Mouse (Mus musculus) Patski (cell line): ENCODE measurements around the gene Tmem86b. TPM values are rescaled to one million over a fixed set of nuclear protein-coding genes. Genes with fewer than 3 reads are reported as not detected.

Experiments used
- ATAC-seq: fragments of 100-300 bp; one replicate; pipeline ENCODE4 v1.8.0; 2021
- CTCF ChIA-PET: fragments of 350-600 bp; sonication (Branson Sonifier 250); formaldehyde crosslinking; loops from one replicate; lab custom pipeline; 2022; ENCODE audit warnings: inconsistent platforms; lab: Charles Lee
- POLR2A ChIA-PET: fragments of 350-600 bp; sonication (Branson Sonifier 250); formaldehyde crosslinking; loops from one replicate; lab custom pipeline; 2022; ENCODE audit warnings: antibody characterized with exemption, inconsistent platforms; lab: Charles Lee
- DNase-seq: peaks from one replicate; pipeline ENCODE4 v3.0.0-alpha.2; 2011; ENCODE audit warnings: low read depth, low spot score
- H3K27me3 ChIP-seq: fragments of 371-371 bp; one replicate; pipeline ENCODE4 v1.5.1; 2021
- CTCF ChIP-seq: fragments of 100-300 bp; IDR thresholded peaks from one replicate; pipeline ENCODE4 v1.5.1; 2021
- in situ Hi-C: fragments of 300-500 bp; cut with MboI; formaldehyde crosslinking; loops from 3 replicates; pipeline ENCODE4 v1.11.1; 2018; ENCODE audit warnings: low pct_unique_long_range_greater_than_20kb, mixed read lengths
- polyA plus RNA-seq: library from polyadenylated mRNA; unstranded; gene quantifications from one replicate; pipeline ENCODE4 v1.2.3, GENCODE M21; 2021

Gene Tmem86b
- polyA plus RNA-seq: 2.6 TPM

DNA sequence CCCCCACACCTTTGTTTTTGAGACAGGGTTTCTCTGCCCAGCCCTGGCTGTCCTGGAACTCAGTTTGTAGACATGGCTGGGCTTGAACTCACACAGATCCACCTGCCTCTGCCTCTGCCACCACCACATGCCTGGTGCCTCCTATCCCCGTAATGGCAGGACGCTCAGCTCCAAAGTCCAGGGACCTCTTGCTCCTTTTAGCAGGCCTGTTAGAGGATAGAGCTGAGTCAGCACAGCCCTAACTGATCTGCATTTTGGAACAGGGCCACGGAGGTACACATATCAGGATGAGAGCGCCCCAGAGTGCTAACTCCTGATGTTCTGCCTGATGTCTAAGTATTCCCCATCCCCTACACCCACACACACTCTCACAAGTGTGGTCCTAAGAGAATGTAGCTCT, at the start of gene Tmem86b:
Gene Tmem86b, minus strand, starts transcription at position 392 of the 400 bp plus-strand sequence.
- ATAC-seq (no peak), DNase-seq (no peak)
- ChIA-PET POLR2A (no interaction called here), CTCF (no interaction called here)
- no peak for TF ChIP-seq CTCF
- in situ Hi-C loops: no loop called here
- H3K27me3 ChIP-seq: no peaks in the 10 kb centered on the region

DNA sequence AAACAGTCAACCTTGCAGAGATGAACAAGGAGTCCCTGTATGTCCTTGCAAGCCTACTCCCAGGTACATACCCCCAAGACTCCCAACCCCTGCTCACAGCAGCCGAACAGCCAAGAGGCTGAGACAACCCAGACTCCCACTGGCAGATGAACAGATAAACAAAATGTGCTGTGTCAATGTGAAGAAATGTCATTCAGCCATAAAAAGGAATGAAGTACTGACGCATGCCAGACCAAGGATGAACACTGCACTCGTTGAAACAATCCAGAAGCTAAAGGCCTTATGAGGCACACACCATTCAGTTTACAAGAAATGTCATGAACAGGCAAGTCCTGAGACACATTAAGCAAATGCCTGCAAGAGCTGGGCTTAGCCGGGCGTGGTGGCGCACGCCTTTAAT, 44.0 kb upstream of the Tmem86b start:
- DNase-seq: no peak
- no peaks in the 10 kb centered on the region for H3K27me3 ChIP-seq
- in situ Hi-C loops: no loop called here
- no peak for ATAC-seq
- ChIA-PET CTCF (no interaction called here), POLR2A (no interaction called here)
- no peak for TF ChIP-seq CTCF

DNA sequence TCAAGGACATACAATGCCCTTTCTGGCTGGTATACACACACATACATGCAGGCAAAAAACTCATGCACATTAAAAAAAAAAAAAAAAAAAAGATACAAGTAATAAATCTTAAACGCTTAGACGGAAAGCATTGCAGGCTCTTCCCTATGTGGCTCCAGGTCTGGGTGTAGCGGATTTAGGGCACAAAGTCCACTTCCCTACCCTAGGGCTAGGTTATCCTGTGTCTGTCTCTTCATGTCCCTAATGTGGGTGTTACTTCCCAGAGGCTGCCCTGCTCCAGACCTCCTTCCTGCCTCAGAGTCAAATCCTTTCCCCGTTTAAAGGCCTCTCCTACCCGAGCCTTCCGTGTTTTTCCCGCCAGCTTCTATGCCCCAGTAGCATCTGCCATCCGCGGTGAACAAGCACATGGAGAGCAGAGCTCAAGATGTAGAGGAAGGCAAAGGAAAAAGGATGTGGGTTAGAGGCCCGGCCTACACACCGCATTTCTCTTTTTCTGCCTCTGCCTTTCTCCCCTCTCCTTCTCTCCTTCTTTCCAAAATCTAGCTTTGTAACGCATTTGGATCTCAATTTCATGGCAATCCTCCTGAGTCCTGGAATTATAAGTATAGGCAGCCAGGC, 43.0 kb upstream of the Tmem86b start:
- ChIA-PET CTCF (interaction anchor here (2.0 kb wide), 1 partner anchor 10 kb away, joined by 7 read pairs; the partner anchor contains the start of gene Hspbp1), POLR2A (no interaction called here)
- no peaks in the 10 kb centered on the region for H3K27me3 ChIP-seq
- DNase-seq: no peak
- no peak for TF ChIP-seq CTCF
- in situ Hi-C loops: no loop called here
- no peak for ATAC-seq

DNA sequence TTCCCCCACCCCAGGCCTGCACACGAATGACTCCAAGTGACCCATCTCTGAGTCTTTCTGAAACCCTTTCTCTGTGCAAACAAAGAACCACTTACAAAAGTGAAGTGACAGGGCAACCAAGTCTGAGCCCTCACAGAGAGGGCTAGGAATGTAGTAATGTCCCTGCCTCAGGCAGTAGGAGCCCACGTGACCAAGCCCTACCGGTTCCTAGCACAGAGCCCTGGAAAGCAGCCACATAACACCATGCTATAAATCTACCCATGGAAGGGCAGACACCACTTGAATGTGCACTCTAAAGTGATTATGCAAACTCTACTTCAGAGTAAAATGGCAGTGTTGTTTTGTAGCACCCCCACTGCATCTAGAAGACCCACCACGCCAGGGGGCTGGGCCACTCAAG, 40.7 kb upstream of the Tmem86b start:
- ChIA-PET POLR2A (no interaction called here), CTCF (no interaction called here)
- TF ChIP-seq CTCF: no peak
- no peaks in the 10 kb centered on the region for H3K27me3 ChIP-seq
- no peak for DNase-seq
- ATAC-seq: no peak
- in situ Hi-C loops: no loop called here

DNA sequence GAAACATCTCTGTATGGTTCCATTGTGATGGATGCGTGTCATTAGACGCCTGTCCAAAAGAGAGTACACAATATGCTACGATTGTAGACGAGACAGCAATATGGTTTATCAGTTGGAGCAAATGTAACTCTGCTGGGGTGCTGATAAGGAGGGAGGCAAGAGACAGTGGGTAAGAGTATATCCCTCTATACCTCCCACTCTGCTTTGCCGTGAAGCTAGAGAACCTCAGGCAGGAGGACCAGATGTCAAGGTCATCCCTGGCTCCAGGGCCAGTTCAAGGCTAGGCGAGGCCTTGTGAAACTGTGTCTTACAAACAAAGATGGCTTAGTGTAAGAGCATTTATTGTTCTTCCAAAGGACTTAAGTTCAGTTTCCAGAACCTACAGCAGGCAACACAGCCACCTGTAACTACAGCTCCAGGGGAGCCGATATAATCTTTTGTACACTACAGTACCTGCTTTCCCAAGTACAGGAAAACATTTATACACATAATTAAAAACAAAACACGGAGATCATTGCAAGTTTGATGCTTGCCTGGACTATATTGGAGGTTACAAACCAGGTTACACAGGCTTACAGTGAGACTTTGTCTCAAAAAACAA, 39.5 kb upstream of the Tmem86b start:
- H3K27me3 ChIP-seq: no peaks in the 10 kb centered on the region
- CTCF ChIA-PET: no interaction called here
- DNase-seq (no peak), ATAC-seq (no peak)
- in situ Hi-C loops: no loop called here
- TF ChIP-seq CTCF: no peak
- POLR2A ChIA-PET: interaction anchor here (0.6 kb wide), 1 partner anchor 8 kb away, joined by 3 read pairs; no protein-coding TSS in a partner anchor

DNA sequence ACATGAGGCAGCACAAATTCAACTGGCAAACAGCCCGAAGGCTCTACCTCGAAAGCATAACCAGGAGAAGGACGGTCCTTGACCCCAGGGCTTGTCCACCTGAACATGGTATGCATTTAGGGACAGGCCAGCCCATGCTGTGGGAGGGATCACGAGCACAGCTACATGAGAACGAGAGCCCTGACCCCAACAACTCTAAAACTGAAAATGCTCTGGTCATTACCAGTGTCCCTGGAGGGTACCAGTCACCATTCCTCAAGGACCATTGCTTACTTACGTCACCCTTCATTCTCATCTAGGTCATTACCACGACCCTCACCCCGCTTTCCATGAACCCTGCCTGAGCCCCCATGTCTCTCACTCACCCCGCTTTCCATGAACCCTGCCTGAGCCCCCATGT, 37.9 kb upstream of the Tmem86b start:
- ChIA-PET CTCF (no interaction called here), POLR2A (no interaction called here)
- no peak for TF ChIP-seq CTCF
- ATAC-seq (no peak), DNase-seq (no peak)
- H3K27me3 ChIP-seq: no peaks in the 10 kb centered on the region
- in situ Hi-C loops: no loop called here

DNA sequence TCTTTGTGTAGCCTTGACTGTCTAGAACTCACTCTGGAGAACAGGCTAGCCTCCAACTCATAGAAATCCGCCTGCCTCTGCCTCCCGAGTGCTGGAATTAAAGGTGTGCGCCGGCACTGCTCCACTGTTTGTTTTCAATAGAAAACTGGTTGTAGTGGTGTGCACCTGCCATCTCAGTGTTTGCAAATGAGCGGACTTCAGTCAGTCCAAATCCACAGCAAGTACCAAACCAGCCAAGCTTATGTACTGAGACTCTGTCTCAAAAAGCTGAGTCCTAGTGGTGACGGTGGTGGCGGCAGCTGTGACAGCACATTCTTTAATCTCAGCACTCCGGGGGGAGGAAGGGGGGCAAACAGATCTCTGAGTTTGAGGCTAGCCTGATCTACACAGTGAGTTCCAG, 37.3 kb upstream of the Tmem86b start:
- DNase-seq (no peak), ATAC-seq (no peak)
- in situ Hi-C loops: no loop called here
- CTCF ChIA-PET: no interaction called here
- H3K27me3 ChIP-seq: no peaks in the 10 kb centered on the region
- POLR2A ChIA-PET: interaction anchor here (1.7 kb wide), 1 partner anchor 128 kb away, joined by 4 read pairs; no protein-coding TSS in a partner anchor
- no peak for TF ChIP-seq CTCF

DNA sequence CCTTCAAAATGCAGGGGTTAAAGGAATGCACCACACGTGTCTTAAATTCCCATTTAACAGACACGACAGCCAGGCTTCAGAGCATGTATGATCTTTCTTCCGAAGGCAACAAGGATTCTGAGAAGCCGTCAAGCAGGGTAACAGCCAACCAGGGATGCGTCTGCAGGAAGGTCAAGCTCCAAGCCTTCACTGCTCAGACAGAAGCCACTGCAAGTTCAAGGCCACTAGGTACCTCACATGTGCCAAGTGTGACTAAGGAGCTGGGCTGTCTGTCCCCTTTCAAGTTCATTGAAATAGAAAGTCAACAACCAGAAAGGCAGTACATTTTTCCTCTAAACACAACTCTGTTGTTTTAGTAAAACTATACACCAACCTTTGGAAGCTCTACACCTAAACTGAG, 35.6 kb upstream of the Tmem86b start:
- CTCF ChIA-PET: no interaction called here
- ATAC-seq (no peak), DNase-seq (no peak)
- no peak for TF ChIP-seq CTCF
- no peaks in the 10 kb centered on the region for H3K27me3 ChIP-seq
- POLR2A ChIA-PET: interaction anchor here (0.6 to 1.7 kb wide), 2 partner anchors 129 to 157 kb away, joined by 4 read pairs; no protein-coding TSS in a partner anchor
- in situ Hi-C loops: no loop called here

DNA sequence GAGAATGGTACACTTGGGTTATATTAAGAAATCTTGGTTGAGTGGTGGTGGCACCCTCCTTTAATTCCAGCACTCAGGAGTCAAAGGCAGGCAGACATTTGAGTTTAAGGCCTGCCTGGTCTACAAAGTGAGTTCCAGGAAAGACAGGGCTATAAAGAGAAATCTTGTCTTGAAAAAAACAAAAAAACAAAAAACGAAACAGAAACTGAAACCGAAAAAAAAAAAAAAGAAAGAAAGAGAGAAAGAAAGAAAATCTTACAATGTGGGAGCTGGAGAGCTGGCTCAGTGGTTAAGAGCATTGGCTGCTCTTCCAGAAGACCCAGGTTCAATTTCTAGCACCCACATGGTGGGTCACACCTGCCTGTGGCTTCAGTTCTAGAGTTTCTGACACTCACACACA, 32.5 kb upstream of the Tmem86b start:
- no peaks in the 10 kb centered on the region for H3K27me3 ChIP-seq
- ATAC-seq (no peak), DNase-seq (no peak)
- no peak for TF ChIP-seq CTCF
- CTCF ChIA-PET: no interaction called here
- in situ Hi-C loops: no loop called here
- POLR2A ChIA-PET: no interaction called here

DNA sequence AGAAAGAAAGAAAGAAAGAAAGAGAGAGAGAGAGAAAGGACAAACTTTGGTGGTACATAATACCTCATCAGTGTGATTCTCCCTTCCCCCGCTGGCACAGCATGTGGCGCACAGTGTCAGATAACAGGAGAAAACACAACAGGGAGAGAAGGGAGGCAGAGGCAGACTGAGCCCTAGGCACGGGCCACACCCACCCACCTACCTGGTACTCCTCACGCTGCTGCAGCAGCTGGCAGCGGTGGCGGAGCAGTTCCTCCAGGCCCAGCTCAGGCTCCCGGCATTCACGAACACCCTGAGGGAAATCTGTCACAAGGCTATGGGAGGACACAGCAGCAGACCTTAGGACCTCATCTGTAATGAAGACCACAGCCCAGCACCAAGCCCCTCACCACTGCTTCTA, 32.0 kb upstream of the Tmem86b start:
- ChIA-PET CTCF (no interaction called here), POLR2A (interaction anchor here (0.7 kb wide), 2 partner anchors 8 to 113 kb away, joined by 3 read pairs; no protein-coding TSS in a partner anchor)
- no peak for TF ChIP-seq CTCF
- no peak for DNase-seq
- no peaks in the 10 kb centered on the region for H3K27me3 ChIP-seq
- in situ Hi-C loops: no loop called here
- no peak for ATAC-seq

DNA sequence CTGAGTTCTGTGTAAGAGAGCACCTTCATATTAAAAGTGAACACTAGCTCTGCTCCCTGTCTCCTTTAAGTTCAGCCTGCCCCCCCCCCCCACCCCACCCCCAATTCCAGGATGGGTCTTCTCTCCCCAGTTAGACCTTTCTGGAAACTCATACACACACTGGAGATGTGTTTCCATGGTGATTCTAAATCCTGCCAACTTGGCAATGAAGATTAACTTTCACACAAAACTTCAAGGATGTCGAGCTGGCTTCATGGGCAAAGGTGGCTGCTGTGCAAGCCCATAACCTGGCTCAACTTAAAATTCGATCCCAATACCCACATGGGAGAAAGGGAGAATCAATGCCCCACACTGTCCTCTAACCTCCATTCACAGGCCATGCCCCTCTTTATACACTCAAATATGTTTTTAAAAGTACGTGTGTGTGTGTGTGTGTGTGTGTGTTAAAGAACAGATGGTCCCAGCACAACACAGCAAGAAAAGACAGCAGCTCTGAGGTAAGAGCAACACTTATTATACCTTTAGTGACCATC, 28.8 kb upstream of the Tmem86b start:
- CTCF ChIA-PET: interaction anchor here (1.3 kb wide), 1 partner anchor 12 kb away, joined by 3 read pairs; no protein-coding TSS in a partner anchor
- ATAC-seq: no peak

More for the DNA sequence above, 28.8 kb upstream of the Tmem86b start:
- DNase-seq: no peak
- in situ Hi-C loops: no loop called here
- POLR2A ChIA-PET: no interaction called here
- no peaks in the 10 kb centered on the region for H3K27me3 ChIP-seq
- TF ChIP-seq CTCF: no peak
